Mouse (Mus musculus) hindbrain, embryonic 15.5 days (tissue): ENCODE results near the gene Tmppe. TPM values are rescaled to one million over a fixed set of nuclear protein-coding genes. Genes with fewer than 3 reads are reported as not detected.
A peak's percentile ranks its signal among the peaks of the same experiment; 100 is the strongest.
"Not testable (repeated sequence)": the region's sequence is repeated elsewhere in the genome, so short reads cannot be mapped to it uniquely, and the experiment has no call there.

ENCODE experiments used
- ATAC-seq: fragments of 200-750 bp; cut with Nextera tagmentation; 2 replicates; pipeline ENCODE4 v1.8.0; 2017; ENCODE audit warnings: low read depth, moderate number of reproducible peaks, moderate TSS enrichment; ENCODE audit not compliant: low FRiP score
- H3K27ac ChIP-seq: fragments of 300-500 bp; sonication (generic); replicated peaks from 2 replicates; pipeline ENCODE4 v1.5.1; 2015; ENCODE audit warnings: mild to moderate bottlenecking, inconsistent platforms
- H3K27me3 ChIP-seq: fragments of 300-500 bp; sonication (generic); 2 replicates; pipeline ENCODE4 v1.6.1; 2015; ENCODE audit warnings: control low read depth, inconsistent platforms
- H3K36me3 ChIP-seq: fragments of 300-500 bp; sonication (generic); 2 replicates; pipeline ENCODE4 v1.6.1; 2015; ENCODE audit warnings: control low read depth, inconsistent platforms
- H3K4me1 ChIP-seq: fragments of 300-500 bp; sonication (generic); replicated peaks from 2 replicates; pipeline ENCODE4 v1.6.1; 2015; ENCODE audit warnings: control low read depth, inconsistent platforms
- H3K4me2 ChIP-seq: fragments of 300-500 bp; sonication (generic); 2 replicates; pipeline ENCODE4 v1.6.1; 2015; ENCODE audit warnings: moderate library complexity, mild to moderate bottlenecking, inconsistent platforms
- H3K4me3 ChIP-seq: fragments of 300-500 bp; sonication (generic); 2 replicates; pipeline ENCODE4 v1.5.1; 2015; ENCODE audit warnings: mild to moderate bottlenecking, inconsistent platforms
- H3K9ac ChIP-seq: fragments of 300-500 bp; sonication (generic); 2 replicates; pipeline ENCODE4 v1.6.1; 2015; ENCODE audit warnings: inconsistent platforms
- H3K9me3 ChIP-seq: fragments of 300-500 bp; sonication (generic); 2 replicates; pipeline ENCODE4 v1.6.1; 2016; ENCODE audit warnings: control low read depth, inconsistent platforms
- WGBS: fragments of 180-500 bp; shearing (Covaris S2); methylation state at CpG from one replicate; pipeline ENCODE4 v1.1.7; 2015; 5-methylcytosine and 5-hydroxymethylcytosine counted together
- polyA plus RNA-seq: library from polyadenylated mRNA; unstranded; fragments of >200 nt; fragmentation: Nextera tagmentation; extraction: Ambion mirVana; gene quantifications from 2 replicates; pipeline ENCODE4 v1.2.1, GENCODE M21; 2015

The Tmppe gene
- polyA plus RNA-seq, 1 experiment from 2014 or later = 10.1 TPM

DNA sequence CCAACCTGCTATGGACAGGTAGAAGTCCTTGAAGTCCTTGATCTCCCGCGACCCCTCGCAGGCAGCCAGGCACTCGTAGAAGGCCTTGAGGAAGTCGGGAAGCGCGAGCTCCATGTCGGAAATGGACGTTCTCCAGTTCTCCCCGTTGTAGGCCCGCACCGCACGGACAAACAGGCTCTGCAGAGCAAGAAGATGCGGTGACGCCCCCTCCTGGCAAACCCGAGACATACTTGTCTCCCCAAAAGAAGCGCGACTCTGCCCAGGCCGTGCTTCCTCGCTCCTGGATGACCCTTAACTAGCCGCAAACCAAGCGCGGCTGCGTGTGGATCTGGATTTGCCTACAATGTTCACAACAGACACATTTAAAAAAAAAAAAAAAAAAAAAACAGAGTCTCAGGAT, 16.2 kb upstream of the Tmppe start:
- WGBS = 88% methylated on average over 24 of the region's 24 CpGs
- no peak for ATAC-seq
- Histone ChIP-seq H3K4me1 (0 out of 2 replicates have a peak, but pooled peaks cover 4% of the 10 kb centered on the region), H3K27ac (no peak overlapping the region), H3K27me3 (no peaks in the 10 kb centered on the region), H3K9ac (no peak overlapping the region), H3K36me3 (peaks cover 3% of the 10 kb centered on the region; the same call in 1 of the 2 replicates), H3K4me2 (no peak overlapping the region), H3K9me3 (no peaks in the 10 kb centered on the region), H3K4me3 (no peak overlapping the region)

DNA sequence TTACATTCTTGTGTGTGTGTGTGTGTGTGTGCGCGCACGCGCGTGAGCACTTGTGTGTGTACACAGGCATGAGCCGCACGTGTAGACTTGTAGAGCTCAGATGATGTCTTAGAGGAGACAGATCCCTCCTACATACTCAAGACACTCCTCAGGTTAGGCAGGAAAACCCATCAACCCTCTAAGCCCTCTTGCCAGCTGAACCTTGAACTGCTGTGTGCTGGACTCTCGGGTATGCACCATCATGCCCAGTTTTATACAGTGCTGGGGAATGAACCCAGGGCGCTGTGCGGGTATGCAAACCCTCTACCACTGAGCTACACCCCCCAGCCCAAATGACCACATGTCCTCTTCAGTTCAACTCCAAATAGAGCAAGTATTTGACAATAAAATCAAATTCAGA, 15.7 kb upstream of the Tmppe start:
- Histone ChIP-seq H3K4me3 (no peak overlapping the region), H3K27ac (no peak overlapping the region), H3K27me3 (no peaks in the 10 kb centered on the region), H3K4me1 (0 out of 2 replicates have a peak, but pooled peaks cover 7% of the 10 kb centered on the region), H3K4me2 (no peak overlapping the region), H3K9me3 (no peaks in the 10 kb centered on the region), H3K36me3 (peaks cover 3% of the 10 kb centered on the region; the same call in 1 of the 2 replicates), H3K9ac (no peak overlapping the region)
- 97% methylated on average over 10 of the region's 10 CpGs for WGBS
- no peak for ATAC-seq

DNA sequence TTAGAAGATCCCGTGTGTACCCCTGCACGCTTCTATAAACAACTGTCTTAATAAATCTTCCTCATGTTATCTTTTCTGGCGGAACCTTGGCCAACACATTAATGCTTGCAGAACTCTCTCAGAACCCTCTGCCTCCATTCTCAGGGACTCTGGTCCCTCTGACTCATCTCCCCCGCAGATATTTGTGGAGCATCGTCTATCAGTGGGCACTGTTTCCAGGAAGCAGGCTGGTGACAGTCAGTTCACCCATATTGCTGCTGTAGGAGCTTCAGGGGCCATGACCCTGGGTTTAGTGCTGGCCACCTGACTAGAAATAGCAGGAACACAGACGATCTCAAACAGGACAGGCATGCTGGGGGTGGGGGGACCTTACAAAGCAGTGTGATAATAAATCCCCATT, 13.8 kb upstream of the Tmppe start:
- no peak overlapping the region for H3K4me3 ChIP-seq
- ATAC-seq = no peak
- no peak overlapping the region for H3K27ac ChIP-seq
- no peaks in the 10 kb centered on the region for H3K27me3 ChIP-seq
- WGBS = 77% methylated on average over 6 of the region's 6 CpGs
- no peaks in the 10 kb centered on the region for H3K9me3 ChIP-seq
- no peak overlapping the region for H3K4me2 ChIP-seq
- H3K9ac ChIP-seq = no peak overlapping the region
- H3K4me1 ChIP-seq = peaks cover 13% of the 10 kb centered on the region
- H3K36me3 ChIP-seq = peaks cover 3% of the 10 kb centered on the region; the same call in 1 of the 2 replicates

DNA sequence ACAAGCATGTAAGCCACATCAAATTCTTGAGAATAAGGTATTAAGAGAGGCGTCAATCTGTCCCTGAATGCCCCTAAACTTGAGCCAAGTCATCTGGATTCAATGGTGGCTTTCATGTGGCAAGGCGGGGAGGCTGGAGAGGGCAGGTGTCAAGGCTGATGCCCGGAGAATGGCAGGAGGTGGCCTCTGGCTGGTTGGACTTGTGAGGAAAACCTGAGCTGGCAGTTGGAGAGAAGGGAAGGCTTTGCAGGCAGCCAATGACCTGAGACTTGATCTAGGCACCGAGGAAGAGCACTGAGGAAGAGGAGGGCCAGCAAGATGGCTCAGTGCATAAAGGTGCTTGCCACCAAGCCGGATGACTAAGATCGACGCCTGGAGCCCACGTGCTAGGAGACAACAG, 12.6 kb upstream of the Tmppe start:
- no peak overlapping the region for H3K4me2 ChIP-seq
- H3K4me1 ChIP-seq = peaks cover 13% of the 10 kb centered on the region
- H3K27ac ChIP-seq = no peak overlapping the region
- no peaks in the 10 kb centered on the region for H3K9me3 ChIP-seq
- no peak overlapping the region for H3K4me3 ChIP-seq
- 91% methylated on average over 8 of the region's 8 CpGs for WGBS
- ATAC-seq = no peak
- no peak overlapping the region for H3K9ac ChIP-seq
- peaks cover 3% of the 10 kb centered on the region; the same call in 1 of the 2 replicates for H3K36me3 ChIP-seq
- H3K27me3 ChIP-seq = no peaks in the 10 kb centered on the region

- 80% methylated on average over 3 of the region's 3 CpGs for WGBS
- no peak for ATAC-seq
- H3K4me1 ChIP-seq = peaks cover 13% of the 10 kb centered on the region
- peaks cover 3% of the 10 kb centered on the region; the same call in 1 of the 2 replicates for H3K36me3 ChIP-seq
- no peaks in the 10 kb centered on the region for H3K9me3 ChIP-seq
- no peak overlapping the region for H3K9ac ChIP-seq
- 0 out of 2 replicates have a peak overlapping the region, but pooled peaks have one; percentile 11 for H3K4me2 ChIP-seq
- 0 out of 2 replicates have a peak overlapping the region, but pooled peaks have one; percentile 28 for H3K27ac ChIP-seq
- H3K4me3 ChIP-seq = no peak overlapping the region
- H3K27me3 ChIP-seq = no peaks in the 10 kb centered on the region
Observed at GRCm38 (mm10) chr9:114388701-114389370, 12.1 kb upstream of the Tmppe start.

DNA sequence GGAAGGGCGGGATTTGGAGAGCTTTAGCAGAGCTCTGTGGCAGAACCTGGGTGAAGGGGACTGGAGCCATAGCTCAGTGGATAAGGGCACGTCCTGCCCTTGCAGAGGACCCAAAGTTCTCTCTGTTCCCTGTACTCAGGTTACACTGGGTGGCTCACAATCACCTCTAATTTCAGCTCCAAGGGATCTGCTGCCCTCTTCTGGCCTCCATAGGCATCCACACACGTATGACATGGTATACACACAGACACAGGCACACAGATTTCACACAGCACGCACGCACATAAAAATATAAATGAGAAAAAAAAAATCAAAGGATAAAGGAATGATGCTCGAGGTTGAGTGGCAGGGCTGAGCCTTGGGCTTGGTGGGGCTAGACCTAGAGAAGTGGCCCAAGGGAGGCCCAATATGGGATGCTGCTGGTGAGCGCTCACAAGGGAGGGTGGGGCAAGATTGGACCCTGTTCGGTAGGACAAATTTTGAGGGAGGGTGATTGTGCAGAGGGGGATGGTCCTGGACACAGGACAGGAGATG, 11.5 kb upstream of the Tmppe start:
- H3K4me2 ChIP-seq = peak overlapping the region; percentile 94
- H3K36me3 ChIP-seq = peaks cover 2% of the 10 kb centered on the region; the same call in 1 of the 2 replicates
- no peaks in the 10 kb centered on the region for H3K9me3 ChIP-seq
- peaks cover 13% of the 10 kb centered on the region for H3K4me1 ChIP-seq
- H3K27me3 ChIP-seq = no peaks in the 10 kb centered on the region
- ATAC-seq = peak; percentile 42
- 77% methylated on average over 8 of the region's 8 CpGs for WGBS
- no peak overlapping the region; the same call in 1 of the 2 replicates for H3K27ac ChIP-seq
- H3K9ac ChIP-seq = peak overlapping the region; percentile 82; the same call in 1 of the 2 replicates
- H3K4me3 ChIP-seq = peak overlapping the region; percentile 79

GRCm38 (mm10) chr9:114389905-114390748, 10.8 kb upstream of the Tmppe start, which contains the start of gene Crtap:
Gene Crtap, minus strand, starts transcription at chr9:114390675.
- H3K4me2 ChIP-seq = peak within 1 kb of the TSS; percentile 94
- under 1% methylated on average over 95 of the region's 96 CpGs for WGBS
- peak; percentile 77 for ATAC-seq

DNA sequence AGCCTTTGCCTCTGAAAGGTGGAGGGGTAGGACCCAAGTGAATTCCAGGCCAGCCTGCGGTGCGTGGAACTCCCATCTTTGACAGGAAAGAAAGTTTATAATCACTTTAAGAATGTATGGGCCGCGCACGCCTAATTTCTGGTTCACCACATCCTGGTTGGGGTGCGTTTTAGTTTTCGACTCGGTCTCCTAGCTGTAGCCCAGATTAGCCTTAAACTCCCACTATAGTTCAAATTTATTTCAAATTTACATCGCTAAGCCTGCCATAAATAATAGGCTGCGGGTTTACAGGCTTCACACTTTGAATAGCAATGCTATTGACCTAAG, 10.2 kb upstream of the Tmppe start:
- H3K9ac ChIP-seq = peak overlapping the region; percentile 82
- no peaks in the 10 kb centered on the region for H3K27me3 ChIP-seq
- peaks cover 13% of the 10 kb centered on the region for H3K4me1 ChIP-seq
- no peaks in the 10 kb centered on the region for H3K9me3 ChIP-seq
- peak overlapping the region; percentile 94 for H3K4me2 ChIP-seq
- peak overlapping the region; percentile 79 for H3K4me3 ChIP-seq
- 8% methylated on average over 10 of the region's 10 CpGs for WGBS
- H3K36me3 ChIP-seq = no peaks in the 10 kb centered on the region
- no peak for ATAC-seq
- H3K27ac ChIP-seq = peak overlapping the region; percentile 72; the same call in 1 of the 2 replicates

More at GRCm38 (mm10) chr9:114389905-114390748, 10.8 kb upstream of the Tmppe start, which contains the start of gene Crtap:
- Histone ChIP-seq H3K27me3 (no peaks in the 10 kb centered on the region), H3K9ac (peak within 1 kb of the TSS; percentile 82), H3K27ac (peak within 1 kb of the TSS; percentile 72), H3K4me1 (peaks cover 13% of the 10 kb centered on the region), H3K36me3 (no peaks in the 10 kb centered on the region), H3K9me3 (no peaks in the 10 kb centered on the region), H3K4me3 (peak within 1 kb of the TSS; percentile 79)

DNA sequence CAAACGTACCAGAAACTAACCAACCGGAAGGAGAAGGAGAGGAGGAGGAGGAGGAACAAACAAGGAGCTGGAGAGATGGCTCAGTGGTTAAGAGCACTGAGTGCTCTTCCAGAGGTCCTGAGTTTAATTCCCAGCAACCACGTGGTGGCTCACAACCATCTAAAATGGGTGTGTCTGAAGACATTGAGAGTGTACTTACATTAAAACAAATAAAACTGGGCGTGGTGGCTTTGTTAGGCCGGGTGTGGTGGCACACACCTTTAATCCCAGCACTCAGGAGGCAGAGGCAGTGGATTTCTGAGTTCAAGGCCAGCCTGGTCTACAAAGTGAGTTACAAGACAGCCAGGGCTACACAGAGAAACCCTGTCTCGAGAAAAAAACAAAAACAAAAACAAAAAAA, 6.8 kb upstream of the Tmppe start:
- not testable (repeated sequence) for H3K4me2 ChIP-seq, H3K9me3 ChIP-seq, H3K36me3 ChIP-seq, H3K27me3 ChIP-seq, H3K9ac ChIP-seq, H3K4me3 ChIP-seq, ATAC-seq, H3K27ac ChIP-seq
- WGBS = 75% methylated on average over 6 of the region's 6 CpGs
- H3K4me1 ChIP-seq = peaks cover 11% of the 10 kb centered on the region

DNA sequence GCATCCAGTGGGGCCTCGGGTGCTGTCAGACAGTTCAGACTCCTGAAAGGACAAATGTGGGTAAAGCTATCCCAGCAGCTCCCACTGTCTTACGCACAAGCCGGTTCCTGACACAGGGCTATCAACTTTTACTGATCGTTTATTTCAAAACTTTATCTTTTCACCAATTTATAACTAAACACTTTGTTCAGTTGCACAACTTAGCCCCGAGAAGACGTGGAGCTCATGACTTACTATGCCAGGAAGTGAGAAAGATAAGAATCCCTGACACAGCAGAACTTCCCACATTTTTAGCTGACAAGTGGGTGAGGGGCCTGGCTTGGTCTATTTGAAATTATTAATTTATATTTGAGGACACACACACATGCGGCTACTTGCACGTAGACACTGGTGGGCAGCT, 6.2 kb upstream of the Tmppe start:
- Histone ChIP-seq H3K27me3 (no peaks in the 10 kb centered on the region), H3K9me3 (no peaks in the 10 kb centered on the region), H3K9ac (no peak overlapping the region), H3K4me2 (no peak overlapping the region), H3K4me3 (no peak overlapping the region), H3K4me1 (peaks cover 9% of the 10 kb centered on the region), H3K27ac (no peak overlapping the region), H3K36me3 (no peaks in the 10 kb centered on the region)
- 87% methylated on average over 8 of the region's 8 CpGs for whole genome bisulfite sequencing
- no peak for ATAC-seq

DNA sequence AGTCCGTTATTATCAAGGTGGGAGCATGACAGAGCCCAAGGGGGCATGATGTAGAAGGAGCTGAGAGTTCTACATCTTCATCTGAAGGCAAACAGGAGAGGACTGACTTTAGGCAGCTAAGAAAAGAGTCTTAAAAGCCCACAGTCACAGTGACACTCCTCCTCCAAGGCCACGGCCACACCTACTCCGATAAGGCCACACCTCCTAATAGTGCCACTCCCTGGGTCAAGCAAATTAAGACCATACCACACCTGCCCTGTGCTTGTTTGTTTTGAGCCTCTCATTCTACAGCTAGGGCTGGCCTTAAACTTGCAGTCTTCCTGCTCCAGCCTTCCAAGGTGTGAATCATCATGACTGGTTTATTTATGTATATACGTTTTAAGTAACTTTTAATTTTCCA, 5.6 kb upstream of the Tmppe start:
- no peak overlapping the region for H3K9ac ChIP-seq
- H3K4me2 ChIP-seq = no peak overlapping the region
- H3K4me3 ChIP-seq = no peak overlapping the region
- H3K4me1 ChIP-seq = peaks cover 7% of the 10 kb centered on the region
- no peak overlapping the region for H3K27ac ChIP-seq
- H3K36me3 ChIP-seq = no peaks in the 10 kb centered on the region
- H3K9me3 ChIP-seq = no peaks in the 10 kb centered on the region
- ATAC-seq = no peak
- no peaks in the 10 kb centered on the region for H3K27me3 ChIP-seq
- 93% methylated on average over 4 of the region's 4 CpGs for WGBS

- Histone ChIP-seq H3K27me3 (no peaks in the 10 kb centered on the region), H3K27ac (no peak overlapping the region), H3K4me1 (peaks cover 15% of the 10 kb centered on the region), H3K4me2 (no peak overlapping the region), H3K36me3 (no peaks in the 10 kb centered on the region), H3K4me3 (no peak overlapping the region), H3K9me3 (no peaks in the 10 kb centered on the region), H3K9ac (no peak overlapping the region)
- ATAC-seq = no peak
- WGBS = 93% methylated on average over 12 of the region's 12 CpGs
Observed at GRCm38 (mm10) chr9:114399680-114400079, 1.2 kb upstream of the Tmppe start.
